Mouse (Mus musculus): ENCODE measurements at regions not wholly inside any gene's neighbourhood (a gene's known extent, or its start where the extent isn't known, plus 50 kb on each side); places are given as distances from the start of the nearest gene placed in this dataset.

DNA sequence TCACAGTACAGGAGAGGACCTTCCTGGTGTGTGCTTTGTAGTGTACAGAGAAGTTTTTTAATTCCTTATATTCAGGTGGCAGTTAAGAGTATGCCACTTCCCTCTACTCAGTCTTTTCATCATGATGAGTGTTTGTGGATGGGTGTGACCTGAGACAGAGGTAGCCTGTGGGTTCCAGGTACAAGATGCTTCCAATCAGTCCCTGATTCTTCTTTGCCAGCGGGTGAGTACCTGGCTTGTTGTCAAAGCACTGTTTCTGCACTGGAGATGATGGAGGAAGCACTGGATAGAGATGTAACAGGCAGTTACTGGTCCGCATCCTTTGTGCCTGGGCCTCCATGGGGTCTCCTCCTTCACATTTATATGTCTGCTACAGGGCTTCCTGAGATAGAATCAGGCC is 234.7 kb upstream of the Trib2 start:
- TF ChIP-seq POLR2A (IDR thresholded peaks at IDR 0.05; ENCODE audit: control insufficient read depth, low read depth, low read length) (no peak), CTCF (IDR thresholded peaks at IDR 0.05; ENCODE audit: control insufficient read depth, insufficient read depth, insufficient replicate concordance, low read depth, low read length) (no peak)
